Mouse (Mus musculus) midbrain, embryonic 11.5 days (tissue): ENCODE measurements around the gene Meis1. TPM values are rescaled to one million over a fixed set of nuclear protein-coding genes. Genes with fewer than 3 reads are reported as not detected.

ENCODE experiments used
- ATAC-seq: fragments of 200-750 bp; cut with Nextera tagmentation; 2 replicates; pipeline ENCODE4 v1.8.0; 2017; ENCODE audit warnings: moderate TSS enrichment, moderate library complexity; ENCODE audit not compliant: low FRiP score
- DNase-seq: peaks from one replicate; pipeline ENCODE4 v3.0.0; 2015; ENCODE audit warnings: low spot score; ENCODE audit errors: missing footprints
- H3K27ac ChIP-seq: fragments of 300-500 bp; sonication (generic); 2 replicates; pipeline ENCODE4 v1.5.1; 2014; ENCODE audit warnings: low read depth, low read length
- H3K27me3 ChIP-seq: fragments of 300-500 bp; sonication (generic); 2 replicates; pipeline ENCODE4 v1.6.1; 2014; ENCODE audit warnings: mild to moderate bottlenecking, low read length, moderate library complexity, mixed read lengths; ENCODE audit not compliant: control insufficient read depth, insufficient read depth
- H3K36me3 ChIP-seq: fragments of 300-500 bp; sonication (generic); 2 replicates; pipeline ENCODE4 v1.6.1; 2014; ENCODE audit warnings: mild to moderate bottlenecking, low read length, moderate library complexity, mixed read lengths; ENCODE audit not compliant: control insufficient read depth, insufficient read depth
- H3K4me1 ChIP-seq: fragments of 300-500 bp; sonication (generic); 2 replicates; pipeline ENCODE4 v1.6.1; 2014; ENCODE audit warnings: low read length; ENCODE audit not compliant: control insufficient read depth, insufficient read depth
- H3K4me2 ChIP-seq: fragments of 300-500 bp; sonication (generic); 2 replicates; pipeline ENCODE4 v1.6.1; 2014; ENCODE audit warnings: mild to moderate bottlenecking, moderate library complexity
- H3K4me3 ChIP-seq: fragments of 300-500 bp; sonication (generic); 2 replicates; pipeline ENCODE4 v1.5.1; 2014; ENCODE audit warnings: low read depth, low read length
- H3K9ac ChIP-seq: fragments of 300-500 bp; sonication (generic); 2 replicates; pipeline ENCODE4 v1.6.1; 2014; ENCODE audit warnings: low read length
- H3K9me3 ChIP-seq: fragments of 300-500 bp; sonication (generic); 2 replicates; pipeline ENCODE4 v1.6.1; 2016; ENCODE audit warnings: low read length; ENCODE audit not compliant: control insufficient read depth
- WGBS: fragments of 180-500 bp; shearing (Covaris S2); extraction: QIAGEN DNeasy Blood & Tissue Kit; methylation state at CpG from one replicate; pipeline ENCODE4 v1.1.7; 2014; 5-methylcytosine and 5-hydroxymethylcytosine counted together
- polyA plus RNA-seq: library from polyadenylated mRNA; unstranded; fragments of >200 nt; fragmentation: Nextera tagmentation; extraction: Ambion mirVana; gene quantifications from 2 replicates; pipeline ENCODE4 v1.2.1, GENCODE M21; 2014

The Meis1 gene
- polyA plus RNA-seq, 1 experiment from 2014 or later: 39.4 TPM

- H3K9ac ChIP-seq: peak overlapping the region; percentile 64
- peaks cover 54% of the 10 kb centered on the region for H3K4me1 ChIP-seq
- DNase-seq (peak; percentile 95), ATAC-seq (no peak)
- H3K27me3 ChIP-seq: peaks cover 41% of the 10 kb centered on the region
- H3K4me3 ChIP-seq: peak overlapping the region; percentile 37
- peak overlapping the region; percentile 84 for H3K4me2 ChIP-seq
- H3K9me3 ChIP-seq: no peaks in the 10 kb centered on the region
- H3K36me3 ChIP-seq: no peaks in the 10 kb centered on the region
- 1% methylated on average over 27 of the region's 27 CpGs for WGBS
- no peak overlapping the region for H3K27ac ChIP-seq
Observed at GRCm38 (mm10) chr11:18875911-18876885, 142.6 kb downstream of the Meis1 start.

DNA sequence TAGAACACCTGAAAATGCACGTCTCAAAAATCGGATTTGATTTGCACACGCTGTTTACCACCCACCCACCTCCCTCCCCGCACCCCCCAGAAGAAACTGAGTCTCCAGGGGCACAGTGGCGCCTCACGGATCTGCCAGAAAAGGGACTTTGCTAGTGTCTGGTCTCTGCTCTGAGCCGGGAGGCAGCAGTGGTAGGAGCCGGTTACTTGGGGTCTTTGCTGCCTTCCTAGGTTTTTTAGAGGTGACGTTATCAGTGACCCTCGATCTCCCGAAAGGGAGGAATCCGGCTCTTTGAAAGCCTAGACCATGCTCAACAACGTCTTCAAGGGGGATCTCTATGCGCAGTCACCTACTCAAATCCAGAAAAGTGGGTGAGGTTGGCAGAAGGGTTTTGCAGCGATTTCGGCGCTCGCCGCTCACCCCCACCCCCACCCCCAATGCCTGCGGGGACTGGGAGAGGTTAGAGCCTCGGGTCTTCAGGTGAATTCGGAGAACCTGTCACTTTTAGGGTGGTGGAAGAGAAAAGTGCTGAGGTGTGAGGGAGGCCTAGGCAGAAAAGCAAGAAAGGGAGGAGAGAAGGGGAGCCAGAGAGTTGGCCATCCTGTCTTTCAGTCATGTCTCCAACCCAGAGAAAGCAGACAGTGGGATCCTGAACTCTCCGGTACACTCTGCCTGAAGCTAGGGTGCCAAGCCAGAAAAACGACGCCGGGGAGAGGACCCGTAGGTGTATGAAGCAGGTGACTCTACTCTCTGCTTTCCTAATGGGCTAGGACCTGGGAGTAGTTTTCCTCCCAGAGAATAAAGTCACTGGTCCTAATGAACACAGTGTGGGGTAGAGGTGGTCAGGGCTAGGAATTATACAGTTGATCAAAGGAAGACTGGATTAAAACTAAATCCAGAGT, 143.5 kb downstream of the Meis1 start:
- peaks cover 50% of the 10 kb centered on the region for H3K27me3 ChIP-seq
- DNase-seq (peak; percentile 94), ATAC-seq (no peak)
- no peaks in the 10 kb centered on the region for H3K9me3 ChIP-seq
- no peak overlapping the region for H3K27ac ChIP-seq
- 0 out of 2 replicates have a peak overlapping the region, but pooled peaks have one; percentile 36 for H3K9ac ChIP-seq
- H3K4me1 ChIP-seq: peaks cover 50% of the 10 kb centered on the region
- peak overlapping the region; percentile 32 for H3K4me2 ChIP-seq
- no peak overlapping the region for H3K4me3 ChIP-seq
- no peaks in the 10 kb centered on the region for H3K36me3 ChIP-seq
- under 1% methylated on average over 27 of the region's 27 CpGs for WGBS

GRCm38 (mm10) chr11:18874278-18875000, 144.3 kb downstream of the Meis1 start:
- Histone ChIP-seq H3K27me3 (peaks cover 58% of the 10 kb centered on the region), H3K4me2 (peak overlapping the region; percentile 32), H3K9ac (no peak overlapping the region), H3K4me1 (peaks cover 45% of the 10 kb centered on the region), H3K4me3 (no peak overlapping the region), H3K36me3 (no peaks in the 10 kb centered on the region), H3K27ac (no peak overlapping the region), H3K9me3 (no peaks in the 10 kb centered on the region)
- WGBS: under 1% methylated on average over 18 of the region's 18 CpGs
- DNase-seq (peak; percentile 95), ATAC-seq (no peak)

- ATAC-seq (no peak), DNase-seq (peak; percentile 92)
- H3K4me1 ChIP-seq: peaks cover 40% of the 10 kb centered on the region
- H3K9me3 ChIP-seq: no peaks in the 10 kb centered on the region
- H3K27me3 ChIP-seq: peaks cover 62% of the 10 kb centered on the region
- no peak overlapping the region; the same call in 1 of the 2 replicates for H3K4me2 ChIP-seq
- no peak overlapping the region for H3K9ac ChIP-seq
- 2% methylated on average over 9 of the region's 9 CpGs for WGBS
- no peak overlapping the region for H3K4me3 ChIP-seq
- H3K27ac ChIP-seq: no peak overlapping the region
- no peaks in the 10 kb centered on the region for H3K36me3 ChIP-seq
Observed at GRCm38 (mm10) chr11:18873451-18874277, 145.1 kb downstream of the Meis1 start.

GRCm38 (mm10) chr11:18872793-18873192, 146.0 kb downstream of the Meis1 start:
- H3K4me3 ChIP-seq: no peak overlapping the region
- peaks cover 40% of the 10 kb centered on the region for H3K4me1 ChIP-seq
- H3K4me2 ChIP-seq: no peak overlapping the region
- H3K9me3 ChIP-seq: no peaks in the 10 kb centered on the region
- peak; percentile 90 for DNase-seq
- no peak overlapping the region for H3K9ac ChIP-seq
- H3K36me3 ChIP-seq: no peaks in the 10 kb centered on the region
- no peak overlapping the region for H3K27ac ChIP-seq
- H3K27me3 ChIP-seq: peaks cover 68% of the 10 kb centered on the region
- no peak for ATAC-seq
- WGBS: 7% methylated on average over 3 of the region's 3 CpGs

DNA sequence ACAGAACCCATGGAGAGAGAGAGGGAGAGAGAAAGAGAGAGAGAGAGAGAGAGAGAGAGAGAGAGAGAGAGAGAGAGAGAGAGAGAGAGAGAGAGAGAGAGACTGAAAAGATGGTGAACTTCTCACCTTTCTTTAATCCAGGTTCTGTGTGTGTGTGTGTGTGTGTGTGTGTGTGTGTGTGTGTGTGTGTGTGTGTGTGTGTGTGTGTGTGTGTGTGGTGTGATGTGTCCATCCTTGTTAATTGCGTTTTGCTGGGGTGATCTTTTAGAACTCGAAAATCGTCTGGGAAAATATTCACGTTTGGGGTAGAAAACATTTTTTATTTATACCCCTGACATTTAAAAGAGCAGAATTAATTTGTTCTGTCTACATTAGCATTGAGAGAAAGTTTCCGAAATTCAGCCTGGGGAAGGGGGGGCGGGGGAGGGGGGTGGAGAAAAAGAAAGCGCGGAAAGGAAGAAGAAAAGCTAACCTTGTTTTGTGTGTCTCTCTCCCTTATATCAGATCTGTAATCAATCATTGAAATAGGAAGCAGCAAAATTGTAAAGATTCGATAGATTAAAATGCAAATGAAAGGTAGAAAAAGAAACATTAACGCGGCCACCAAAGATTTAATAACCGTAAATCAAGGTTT, 146.6 kb downstream of the Meis1 start:
- H3K4me1 ChIP-seq: peaks cover 40% of the 10 kb centered on the region
- no peaks in the 10 kb centered on the region for H3K9me3 ChIP-seq
- ATAC-seq (no peak), DNase-seq (peak; percentile 88)
- no peak overlapping the region for H3K27ac ChIP-seq
- peak overlapping the region; percentile 30; the same call in 1 of the 2 replicates for H3K4me3 ChIP-seq
- peak overlapping the region; percentile 65 for H3K4me2 ChIP-seq
- WGBS: 2% methylated on average over 12 of the region's 12 CpGs
- H3K36me3 ChIP-seq: no peaks in the 10 kb centered on the region
- H3K27me3 ChIP-seq: peaks cover 71% of the 10 kb centered on the region
- H3K9ac ChIP-seq: no peak overlapping the region

- Histone ChIP-seq H3K9ac (peak overlapping the region; percentile 51; the same call in 1 of the 2 replicates), H3K36me3 (no peaks in the 10 kb centered on the region), H3K27ac (no peak overlapping the region), H3K27me3 (peaks cover 65% of the 10 kb centered on the region), H3K4me1 (peaks cover 33% of the 10 kb centered on the region), H3K4me2 (peak overlapping the region; percentile 65), H3K9me3 (no peaks in the 10 kb centered on the region), H3K4me3 (peak overlapping the region; percentile 30)
- peak; percentile 57 for ATAC-seq
- under 1% methylated on average over 58 of the region's 58 CpGs for WGBS
- peak; percentile 97 for DNase-seq
Observed at GRCm38 (mm10) chr11:18871170-18872081, 147.4 kb downstream of the Meis1 start.
